Mouse (Mus musculus) cerebellum, adult (tissue): ENCODE data around the gene Prkcz.
"Not testable (repeated sequence)": the region's sequence is repeated elsewhere in the genome, so short reads cannot be mapped to it uniquely, and the experiment has no call there.

Experiments
- ATAC-seq: cut with Nextera tagmentation; 2 replicates; pipeline ENCODE4 v1.9.2; 2017; ENCODE audit warnings: mild to moderate bottlenecking, moderate library complexity, mixed read lengths; ENCODE audit not compliant: insufficient number of reproducible peaks, low FRiP score, low TSS enrichment

Prkcz gene

DNA sequence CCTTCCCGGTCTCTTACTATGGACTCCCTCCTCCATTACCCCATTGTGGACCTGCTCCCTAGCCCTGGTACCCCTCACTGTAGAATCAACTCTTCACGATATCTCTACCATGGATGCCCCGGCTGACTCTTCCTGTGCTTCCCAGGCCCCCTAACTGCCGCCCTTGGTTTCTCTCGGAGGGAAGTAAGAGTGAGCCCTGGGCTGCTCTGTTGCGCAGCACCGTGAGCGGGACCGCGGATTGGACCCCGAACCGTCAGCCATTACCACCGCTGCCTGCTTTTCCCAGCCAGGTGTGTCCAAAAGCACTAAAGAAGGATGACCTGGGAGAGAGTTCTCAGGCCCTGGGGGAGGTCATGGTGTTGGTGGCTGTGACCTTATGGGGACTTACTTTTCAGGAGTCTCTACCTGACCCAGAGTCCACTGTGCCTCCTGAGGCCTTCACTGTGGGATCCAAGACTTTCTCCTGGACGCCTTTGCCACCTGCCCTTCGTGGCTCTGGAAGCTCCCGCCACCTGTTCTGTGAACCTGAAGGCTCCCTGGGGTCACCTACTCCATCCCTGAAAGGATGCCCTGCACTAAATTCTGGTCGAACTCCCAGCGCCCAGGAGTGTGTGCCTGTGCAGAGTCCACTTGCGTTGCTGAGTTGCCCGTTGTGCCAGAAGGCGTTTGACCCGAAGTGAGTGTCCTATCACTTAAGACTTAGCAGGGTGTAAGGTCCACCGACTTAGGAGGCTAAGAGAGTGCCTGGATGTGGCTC is 110.6 kb downstream of the Prkcz start:
- ATAC-seq, result no peak

DNA sequence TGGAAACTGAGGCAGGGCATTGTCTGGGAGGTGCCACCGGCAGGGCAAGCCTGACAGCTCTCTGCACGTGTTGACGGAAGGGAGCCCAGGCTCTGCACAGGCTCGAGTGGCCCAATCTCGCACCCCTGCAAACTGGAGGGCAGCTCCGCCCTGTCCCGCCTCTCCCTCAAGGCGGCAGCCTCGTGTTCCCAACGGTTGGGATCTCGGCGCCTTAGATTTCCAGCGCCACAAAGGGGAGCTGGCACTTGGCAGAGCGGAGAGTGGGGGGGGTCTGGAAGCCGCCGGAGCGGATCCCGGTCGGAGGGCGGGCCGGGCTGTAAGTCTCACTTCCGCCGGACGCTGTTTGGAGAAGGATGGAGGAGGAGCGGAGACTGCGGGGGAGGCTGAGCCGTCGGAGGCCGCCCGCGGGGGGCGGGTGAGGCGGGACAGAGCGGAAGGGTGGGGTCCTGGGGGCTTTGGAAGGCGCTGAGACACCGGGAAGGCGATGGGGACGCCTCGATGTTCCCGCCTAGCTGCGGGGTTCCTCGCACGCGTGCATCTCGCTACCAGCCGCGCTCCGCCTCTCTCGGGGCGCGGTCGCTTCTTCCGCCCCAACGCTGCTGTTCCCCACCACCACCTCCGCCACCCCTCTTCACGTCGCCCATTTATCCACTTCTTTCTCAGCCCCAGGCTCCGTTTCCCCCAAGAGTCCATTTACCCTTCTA is 111.4 kb downstream of the Prkcz start, which contains the start of gene Faap20:
Gene Faap20 (plus strand): TSS at position 155 of the 704 bp plus-strand sequence.
- peak; percentile 59 for ATAC-seq

DNA sequence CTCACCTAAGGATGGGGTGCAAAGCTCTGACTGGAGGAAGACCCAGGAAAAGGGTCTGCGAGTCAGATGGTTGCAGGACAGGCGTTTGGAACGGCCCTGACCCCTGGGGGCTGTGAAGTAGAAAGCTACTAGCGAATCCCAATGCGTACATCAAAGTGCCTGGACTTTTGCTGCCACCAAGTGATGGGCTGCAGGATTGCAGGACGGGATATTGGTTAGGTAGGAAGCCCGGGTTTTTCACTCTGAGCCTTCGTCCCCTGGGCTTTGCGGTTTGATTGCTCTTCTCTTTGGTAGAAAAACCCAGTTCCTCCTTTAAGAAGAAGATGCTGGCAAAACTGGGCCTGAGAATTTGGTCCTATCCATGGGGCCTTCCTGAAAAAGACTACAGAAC is 111.9 kb downstream of the Prkcz start:
- ATAC-seq, result peak; percentile 17; the same call in 1 of the 2 replicates

DNA sequence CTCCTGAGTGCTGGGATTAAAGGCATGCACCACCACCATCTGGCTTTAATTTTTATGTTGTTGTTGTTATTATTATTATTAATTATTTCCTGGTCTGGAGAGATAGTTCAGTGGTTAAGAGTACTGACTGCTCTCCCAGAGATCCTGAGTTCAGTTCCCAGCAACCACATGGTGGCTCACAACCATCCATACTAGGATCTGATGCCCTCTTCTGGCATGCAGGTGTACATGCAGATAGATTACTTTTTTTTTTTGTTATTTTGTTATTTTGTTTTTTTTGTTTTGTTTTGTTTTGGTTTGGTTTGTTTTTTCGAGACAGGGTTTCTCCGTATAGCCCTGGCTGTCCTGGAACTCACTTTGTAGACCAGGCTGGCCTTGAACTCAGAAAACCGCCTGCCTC is 113.1 kb downstream of the Prkcz start:
- not testable (repeated sequence) for ATAC-seq

DNA sequence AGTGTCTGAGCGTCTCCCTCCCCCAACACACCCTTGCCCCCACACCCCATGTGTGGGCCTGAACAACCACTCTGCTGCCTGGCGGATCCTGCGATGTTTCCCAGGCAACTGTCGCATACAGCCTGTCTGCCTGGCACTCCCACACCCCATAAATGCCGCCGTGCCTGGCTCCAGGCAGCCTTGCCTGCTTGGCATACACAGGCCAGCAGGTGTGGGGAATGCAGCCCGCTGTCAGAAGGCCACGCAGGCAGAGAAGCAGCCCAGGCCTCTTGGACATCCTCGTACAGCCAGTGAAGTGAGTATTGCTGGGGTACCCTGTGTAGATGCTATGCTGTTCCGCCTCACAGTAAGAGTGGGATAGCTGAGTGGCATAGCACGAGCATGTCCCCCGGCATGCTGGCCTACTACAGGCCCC is 114.5 kb downstream of the Prkcz start:
- ATAC-seq, result peak; percentile 31

DNA sequence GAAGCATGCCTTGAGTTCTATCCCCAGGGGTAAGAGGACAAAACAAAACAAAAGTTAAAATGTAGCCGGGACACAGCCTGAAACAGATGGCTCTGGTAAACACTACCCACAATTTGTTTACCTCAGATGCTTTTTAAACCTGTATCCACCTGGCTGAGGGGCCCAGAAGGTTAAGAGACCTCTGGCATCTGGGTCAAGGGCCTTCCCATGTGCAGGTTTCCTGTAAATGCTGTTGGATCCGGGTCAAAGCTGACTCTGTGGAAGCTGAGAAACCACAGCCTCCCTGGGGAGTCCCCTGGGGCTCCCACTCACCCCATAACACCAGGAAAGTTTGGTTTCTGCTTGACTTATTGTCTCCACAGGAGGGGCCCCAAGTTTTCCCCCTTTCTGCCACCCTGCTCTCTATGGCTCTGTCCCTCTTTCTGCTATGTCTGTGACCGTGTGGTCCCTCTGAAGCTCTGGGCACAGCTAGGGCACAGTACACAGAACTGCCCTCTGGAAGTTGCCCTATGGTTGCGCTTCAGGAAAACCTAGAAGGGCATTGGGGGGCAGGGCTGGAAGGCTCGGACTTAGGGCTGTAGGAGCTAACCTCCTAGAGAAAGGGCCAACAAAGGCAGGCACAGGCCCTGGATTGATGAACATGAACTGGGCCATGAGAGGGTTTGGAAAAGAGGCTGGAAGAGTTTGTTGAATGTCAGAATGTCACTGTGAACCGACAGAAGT is 115.2 kb downstream of the Prkcz start:
- no peak for ATAC-seq

DNA sequence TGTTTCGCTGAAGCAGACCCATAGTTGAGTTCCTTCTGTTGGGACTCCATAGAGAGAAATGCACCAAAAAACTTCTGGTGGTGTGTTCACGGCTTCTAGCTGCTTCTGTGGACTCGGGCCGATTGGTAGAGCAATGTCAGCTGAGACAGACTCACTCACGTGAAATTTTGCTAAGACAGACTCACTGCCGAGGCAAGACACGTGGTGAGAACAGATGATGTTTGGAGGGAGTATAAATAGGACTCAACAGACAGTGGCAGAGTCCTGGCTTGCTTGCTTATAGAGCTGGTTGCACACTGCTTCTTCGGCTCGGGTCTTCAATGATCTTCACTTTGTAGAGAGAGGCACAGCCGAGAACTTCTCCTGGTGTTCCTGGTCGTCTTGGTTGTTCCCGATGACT is 117.9 kb downstream of the Prkcz start:
- no peak for ATAC-seq

DNA sequence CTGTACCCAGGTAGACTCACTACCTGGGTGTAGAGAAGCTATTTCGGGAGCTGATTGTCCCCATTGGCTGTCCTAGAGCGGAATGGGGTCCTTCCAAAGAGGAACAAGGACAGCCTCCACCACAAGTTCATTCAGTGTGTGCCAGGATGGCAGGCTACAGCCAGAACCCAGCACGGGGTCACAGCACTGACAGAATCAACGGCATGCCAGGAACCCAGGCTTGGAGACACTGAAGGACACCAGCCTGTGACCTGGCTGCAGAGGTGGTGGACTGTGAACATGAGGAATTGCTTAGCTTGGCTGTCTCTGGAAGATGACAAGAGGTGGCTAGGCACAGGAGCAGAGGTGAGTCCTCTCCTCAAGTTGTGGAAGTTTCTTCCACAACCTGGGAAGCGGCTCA is 118.9 kb downstream of the Prkcz start:
- ATAC-seq, result no peak

DNA sequence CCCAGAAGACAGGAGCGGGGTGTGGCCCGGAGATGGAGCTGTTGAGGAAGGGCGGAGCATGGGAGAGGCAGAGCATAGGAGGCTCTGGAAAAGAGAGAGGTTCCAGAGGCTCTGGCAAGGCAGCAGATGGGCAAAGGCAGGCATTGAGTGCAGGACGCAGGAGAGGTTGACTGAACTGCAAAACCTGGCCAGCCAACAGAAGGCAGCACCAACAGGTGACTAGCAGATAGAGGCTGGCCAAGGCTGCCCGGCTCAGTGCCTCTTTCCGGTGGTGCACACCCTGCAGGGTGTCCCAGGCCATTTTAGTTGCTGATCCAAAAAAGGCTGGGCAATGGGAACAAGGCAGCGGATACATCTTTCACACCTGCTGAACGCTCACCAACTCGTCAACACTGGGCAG is 119.4 kb downstream of the Prkcz start:
- ATAC-seq, result peak; percentile 80; the same call in 1 of the 2 replicates

DNA sequence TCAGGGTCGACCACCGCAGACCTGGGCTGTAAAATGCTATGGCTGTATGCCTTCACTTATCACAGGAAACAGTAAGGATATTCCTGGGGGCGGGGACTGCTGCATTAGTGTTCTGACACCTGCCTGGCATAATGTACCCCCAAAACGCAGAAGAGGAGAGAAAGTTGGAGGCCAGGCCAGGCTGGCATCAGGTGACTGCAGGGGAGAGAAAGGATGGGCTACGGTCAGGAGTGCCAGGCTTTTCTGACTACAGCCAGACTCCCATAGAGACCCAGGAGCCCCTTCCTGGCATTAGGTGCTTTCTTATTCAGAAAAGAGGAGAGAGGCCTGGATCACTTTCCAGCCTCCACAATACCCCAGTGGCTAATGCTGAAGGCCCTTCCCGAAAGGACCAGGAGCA is 121.7 kb downstream of the Prkcz start:
- ATAC-seq, result no peak

DNA sequence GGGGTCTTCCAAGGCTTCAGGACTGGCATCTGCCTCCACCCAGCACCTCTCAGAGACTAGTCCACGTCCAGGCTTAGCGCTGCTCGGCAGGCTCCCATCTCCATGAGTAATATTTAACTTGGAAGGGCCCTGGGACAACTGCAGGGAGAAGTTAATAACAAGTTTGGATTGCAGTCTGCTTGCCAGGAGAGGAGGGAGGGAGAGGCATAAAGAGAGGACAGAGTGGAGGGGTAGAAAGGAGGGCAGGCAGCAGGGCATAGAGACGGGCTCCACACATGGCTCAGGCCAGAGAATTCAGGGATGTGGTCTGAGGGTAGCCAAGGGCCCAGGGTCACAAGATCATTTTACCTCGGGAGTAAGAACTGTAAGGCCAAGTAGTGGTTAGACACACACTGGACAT is 122.9 kb downstream of the Prkcz start:
- no peak for ATAC-seq

DNA sequence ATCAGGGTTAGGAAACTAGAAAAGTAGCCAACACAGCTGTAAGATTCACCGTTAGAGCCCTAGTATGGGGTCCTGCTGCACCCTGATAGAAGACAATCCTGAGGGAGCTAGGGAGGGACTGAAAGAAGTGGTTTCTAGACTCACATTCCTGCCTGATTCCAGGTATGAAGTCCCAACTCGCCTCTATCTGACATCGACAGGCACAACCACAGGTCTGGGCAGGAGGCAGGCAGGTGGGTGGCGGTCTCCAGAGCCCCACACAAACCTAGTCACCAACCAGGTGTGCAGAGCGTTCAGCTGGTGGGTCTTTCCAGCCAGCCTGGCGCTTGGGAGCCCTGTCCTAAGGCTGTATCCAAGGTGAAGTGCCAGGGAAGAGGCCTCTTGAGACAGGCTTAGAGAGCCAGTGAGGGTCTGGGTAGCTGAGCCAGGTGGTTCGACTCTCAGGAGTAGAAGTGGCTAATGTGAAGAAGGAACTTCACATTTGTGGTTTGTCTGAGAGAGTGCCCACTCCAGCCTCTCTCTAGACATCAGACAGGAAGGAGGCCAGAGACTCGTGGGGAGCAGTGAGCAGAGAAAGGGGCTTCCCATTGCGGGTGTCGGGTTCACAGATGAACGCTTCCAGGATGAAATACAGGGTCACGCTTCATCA is 124.3 kb downstream of the Prkcz start:
- no peak for ATAC-seq

DNA sequence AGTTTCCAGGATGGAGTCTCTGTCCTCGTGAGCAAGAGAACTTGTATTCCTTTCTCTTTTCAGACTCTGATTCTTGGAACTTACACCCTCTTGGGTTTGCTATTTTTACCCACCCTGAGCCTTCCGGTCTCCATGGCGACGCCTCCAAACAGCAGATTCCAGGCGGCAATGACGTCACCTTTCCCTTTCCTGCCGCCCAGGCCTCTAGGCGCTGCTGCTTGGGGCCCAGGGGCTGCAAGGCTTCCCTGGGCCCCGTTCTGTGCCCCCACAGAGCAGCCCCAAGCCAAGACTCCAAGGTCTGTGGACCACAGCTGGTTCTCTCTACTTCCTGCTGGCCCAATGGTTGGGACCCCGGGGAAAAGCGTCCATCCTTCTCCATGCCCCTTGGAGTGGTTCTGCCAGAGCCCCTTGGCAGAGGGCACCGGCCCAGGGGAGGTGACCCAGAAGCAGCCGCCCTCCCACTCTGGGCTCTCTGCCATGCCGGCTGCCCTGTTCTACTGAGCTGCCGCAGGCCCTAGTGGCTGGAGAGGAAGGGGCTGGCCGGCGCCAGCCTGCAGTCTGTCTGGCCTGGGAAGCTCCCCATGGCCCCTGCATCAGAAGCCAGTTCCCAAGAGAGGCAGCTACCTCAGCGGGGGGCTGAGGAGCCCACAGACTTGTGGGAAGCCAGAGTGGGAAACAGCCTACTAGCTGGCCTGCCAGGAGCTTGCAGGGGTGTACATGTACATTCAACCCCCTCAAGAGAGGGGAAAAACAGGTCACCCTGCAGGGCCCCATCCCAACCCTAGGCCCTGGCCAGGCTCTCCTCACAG is 125.6 kb downstream of the Prkcz start:
- ATAC-seq, result peak; percentile 56; the same call in 1 of the 2 replicates

DNA sequence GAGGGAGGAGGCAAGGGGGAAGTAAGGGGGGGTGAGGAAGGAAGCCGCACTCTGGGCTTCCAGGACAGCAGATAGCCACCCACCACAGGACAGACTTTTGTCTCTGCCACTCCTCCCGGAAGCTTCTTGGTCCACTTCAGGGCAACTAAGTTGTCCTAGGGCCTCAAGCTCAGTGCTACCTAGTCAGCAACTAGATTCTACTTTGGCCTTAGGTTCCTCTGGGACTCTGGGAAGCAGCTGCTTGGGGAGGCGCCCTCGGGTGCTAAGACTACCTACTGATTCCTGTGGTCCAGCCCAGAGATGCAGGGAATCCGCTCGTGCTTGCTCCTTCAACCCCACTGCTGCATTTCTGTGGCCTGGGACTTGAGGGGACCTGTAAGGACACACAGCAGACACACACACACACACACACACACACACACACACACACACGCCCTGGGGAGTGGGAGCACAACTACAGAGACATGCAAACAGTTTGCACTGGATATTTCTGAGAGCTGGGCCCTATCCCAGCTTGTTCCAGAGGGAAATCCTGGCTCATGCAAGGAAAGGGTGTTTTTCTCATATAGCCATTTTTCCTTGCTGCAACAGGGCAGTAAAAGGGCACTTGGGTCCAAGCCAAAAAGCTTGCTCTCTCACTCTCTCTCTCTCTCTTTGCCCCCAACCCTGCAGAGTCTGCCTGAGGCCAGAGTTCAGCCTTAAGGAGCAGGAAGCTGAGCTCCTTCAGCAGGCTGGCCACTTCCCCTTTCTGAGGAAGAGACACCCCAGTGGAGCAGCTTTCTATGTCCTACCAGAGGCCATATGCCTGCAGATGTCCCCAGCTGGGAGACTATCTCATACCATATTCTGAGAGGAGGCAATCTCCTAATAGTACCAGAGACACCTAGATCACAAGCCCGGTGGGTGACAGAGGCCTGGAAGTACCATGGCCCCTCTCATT is 126.5 kb downstream of the Prkcz start:
- 0 out of 2 replicates have a peak, but pooled peaks have one; percentile 27 for ATAC-seq

DNA sequence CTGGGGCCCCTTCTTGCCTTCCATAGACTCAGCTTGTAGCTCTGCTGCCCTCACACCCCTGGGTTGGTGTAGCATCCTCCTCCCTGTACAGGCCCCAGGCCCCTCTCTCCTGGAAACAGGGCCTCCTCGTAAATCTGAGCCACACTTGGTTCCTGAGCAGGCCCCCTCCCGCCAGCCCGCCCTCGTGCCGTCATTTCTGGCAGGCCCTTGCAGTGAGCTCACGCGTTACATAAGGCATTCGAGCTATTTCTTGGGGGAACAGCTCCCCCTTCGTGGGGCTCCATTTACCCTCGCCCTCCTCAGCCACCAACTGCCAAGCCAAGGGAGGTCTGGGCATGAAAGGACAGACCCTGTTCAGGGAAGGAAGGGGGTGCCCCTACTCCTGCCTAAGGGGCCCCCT is 127.3 kb downstream of the Prkcz start:
- peak; percentile 18; the same call in 1 of the 2 replicates for ATAC-seq

DNA sequence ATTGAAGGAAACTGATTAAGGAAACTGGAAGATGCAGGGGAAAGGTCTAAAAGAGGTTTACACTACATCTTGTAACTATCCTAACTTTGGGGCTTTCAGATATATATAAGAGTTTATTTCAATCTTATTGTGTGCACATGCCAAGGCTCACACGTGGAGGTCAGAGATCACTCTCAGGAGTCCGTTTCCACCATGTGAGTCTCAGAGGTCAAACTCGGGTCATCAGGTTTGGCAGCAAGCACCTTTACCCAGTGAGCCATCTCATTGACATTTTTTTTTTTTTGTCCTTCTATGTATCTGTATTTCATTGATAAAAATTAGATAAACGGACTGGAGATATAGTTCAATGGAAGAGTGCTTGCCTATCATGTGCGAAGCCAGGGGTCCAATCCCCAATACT is 132.7 kb downstream of the Prkcz start:
- no peak for ATAC-seq

DNA sequence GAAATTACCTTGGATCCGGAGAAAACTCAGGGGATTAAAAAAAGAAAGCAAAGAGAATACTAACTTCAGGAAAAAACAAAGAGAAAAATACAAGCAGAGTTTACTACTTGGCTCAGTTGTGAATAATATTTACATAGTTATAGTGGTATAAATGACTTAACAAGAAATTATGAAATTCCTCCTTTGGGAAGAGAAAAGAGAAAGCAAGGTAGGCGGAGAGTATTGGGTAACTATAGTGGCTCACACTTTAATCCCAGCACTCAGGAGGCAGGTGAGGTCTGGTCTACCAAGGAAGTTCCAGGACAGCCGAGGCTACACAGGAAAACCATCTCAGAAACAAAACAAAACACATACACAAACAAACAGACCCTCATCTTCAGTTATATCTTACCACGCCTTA is 133.2 kb downstream of the Prkcz start:
- no peak for ATAC-seq

DNA sequence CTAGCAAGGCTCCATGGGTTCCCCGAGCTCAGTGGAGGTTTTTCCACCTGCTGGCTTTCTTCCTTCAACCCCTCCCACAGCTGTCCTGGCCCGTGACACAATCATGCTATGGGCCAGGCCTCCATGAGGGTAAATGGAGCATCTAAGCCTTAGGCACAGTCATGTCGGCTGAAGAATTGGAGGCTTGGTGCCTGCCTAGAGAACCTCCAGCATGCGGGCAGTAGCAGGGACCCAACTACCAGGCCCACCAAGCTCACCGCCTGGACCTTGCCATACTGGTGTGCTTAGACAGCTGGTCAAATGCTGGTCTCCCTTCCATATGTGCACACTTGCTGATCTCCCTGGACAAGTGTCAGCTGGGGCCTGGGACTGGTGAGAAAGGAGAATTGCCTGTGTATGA is 135.2 kb downstream of the Prkcz start:
- no peak for ATAC-seq
